18 mouse cellular contexts compared by ENCODE assay signal in the genomic region with DNA sequence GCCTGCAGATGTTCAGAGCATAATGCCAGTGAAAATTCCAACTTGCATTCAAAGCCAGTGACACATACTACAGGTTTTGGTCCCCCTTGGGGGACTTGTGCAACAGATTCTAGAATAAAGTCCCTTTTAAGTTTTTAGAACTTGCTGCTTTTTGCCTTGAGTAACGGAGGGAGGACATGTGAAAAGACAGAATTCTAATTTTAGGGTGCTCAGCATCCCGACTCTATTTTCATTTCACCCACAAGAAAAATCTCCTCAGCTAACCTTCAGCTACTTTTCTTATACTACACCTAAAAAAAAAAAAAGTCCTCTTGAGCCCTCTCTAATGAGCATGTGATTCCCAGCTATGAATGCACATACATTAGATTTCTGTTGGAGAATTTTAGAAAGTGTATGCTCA.
"Had no signal": no experiment of that assay in that cellular context is flagged by ENCODE, and none has a peak within 500 bp of the region (broad histone marks: within the 10 kb centered on the region; RNA-seq: fewer than 3 reads in every experiment).

No protein-coding gene starts in this region.

- ATAC-seq: midbrain, embryonic 16.5 days had no signal

- H3K4me3 ChIP-seq: midbrain, embryonic 10.5 days; midbrain, embryonic 12.5 days; myocyte; neural tube, embryonic 13.5 days; neural tube, embryonic 15.5 days had no signal

- H3K36me3 ChIP-seq: midbrain, embryonic 10.5 days; midbrain, embryonic 12.5 days; neural tube, embryonic 13.5 days; neural tube, embryonic 15.5 days had no signal

- DNase-seq: lung, adult 18-20 months; lung, embryonic 14.5 days; lung, postnatal 10 days; lung, postnatal 4 days; midbrain, embryonic 14.5 days; retina, postnatal 1 day; right cerebral cortex, adult 18-20 months; right cerebral cortex, postnatal 25 days; right cerebral cortex, postnatal 4 days; spleen, adult 18-20 months; thymus, postnatal 14 days; thymus, postnatal 36 days had no signal

- H3K4me1 ChIP-seq: midbrain, embryonic 10.5 days; midbrain, embryonic 12.5 days; neural tube, embryonic 13.5 days; neural tube, embryonic 15.5 days had no signal

- H3K9me3 ChIP-seq: midbrain, embryonic 10.5 days; midbrain, embryonic 12.5 days; neural tube, embryonic 13.5 days; neural tube, embryonic 15.5 days had no signal

- H3K27me3 ChIP-seq: midbrain, embryonic 12.5 days; neural tube, embryonic 13.5 days; neural tube, embryonic 15.5 days had no signal

- H3K27ac ChIP-seq: midbrain, embryonic 10.5 days; midbrain, embryonic 12.5 days; neural tube, embryonic 13.5 days; neural tube, embryonic 15.5 days had no signal
